In the genomic region with DNA sequence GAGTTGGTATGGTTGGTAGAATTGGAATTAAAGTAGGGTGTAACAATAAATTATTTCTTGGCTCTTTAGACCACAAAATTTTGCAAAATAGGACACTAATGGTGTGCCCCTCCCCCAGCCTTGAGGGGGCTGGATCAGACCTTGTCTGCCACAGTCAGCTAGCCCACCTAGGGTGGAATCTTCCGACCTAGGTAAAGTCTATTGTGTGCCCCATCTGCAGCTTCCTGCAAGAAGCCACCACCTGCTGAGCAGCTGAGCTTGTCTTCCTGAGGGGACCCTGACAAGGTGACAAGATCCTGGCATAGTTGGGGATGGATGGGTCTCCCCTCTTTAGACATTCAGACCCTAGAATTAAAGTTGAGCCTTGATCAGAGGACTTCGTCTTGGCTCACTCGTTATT, we compare ENCODE assay signal across 28 mouse cellular contexts. TPM values are rescaled to one million over a fixed set of nuclear protein-coding genes. Genes with fewer than 3 reads are reported as not detected.
"Had no signal": no experiment of that assay in that cellular context is flagged by ENCODE, and none has a peak within 500 bp of the region (broad histone marks: within the 10 kb centered on the region; RNA-seq: fewer than 3 reads in every experiment).

No protein-coding gene starts in this region.

- DNase-seq: kidney, adult 2 months; kidney, postnatal 25 days; layer of hippocampus, adult 9-11 months; left cerebral cortex, postnatal 4 days; liver, embryonic 13.5 days; lung, adult 2 months; right cerebral cortex, adult 18-20 months; right cerebral cortex, postnatal 14 days; right cerebral cortex, postnatal 4 days had no signal

- H3K9me3 ChIP-seq: liver, embryonic 13.5 days; midbrain, embryonic 12.5 days; midbrain, embryonic 15.5 days; neural tube, embryonic 12.5 days; neural tube, embryonic 15.5 days; stomach, embryonic 15.5 days had no signal

- H3K4me3 ChIP-seq: layer of hippocampus, adult 2 months; liver, embryonic 13.5 days; midbrain, embryonic 12.5 days; midbrain, embryonic 15.5 days; neural tube, embryonic 12.5 days; neural tube, embryonic 15.5 days; stomach, embryonic 15.5 days had no signal

- ATAC-seq: intestine, postnatal 0 days; midbrain, embryonic 15.5 days had no signal

- H3K27me3 ChIP-seq: liver, embryonic 13.5 days; midbrain, embryonic 12.5 days; midbrain, embryonic 15.5 days; neural tube, embryonic 12.5 days; neural tube, embryonic 15.5 days; stomach, embryonic 15.5 days had no signal

- H3K4me2 ChIP-seq: liver, embryonic 13.5 days; midbrain, embryonic 12.5 days; midbrain, embryonic 15.5 days; neural tube, embryonic 12.5 days; neural tube, embryonic 15.5 days; stomach, embryonic 15.5 days had no signal

- H3K4me1 ChIP-seq: liver, embryonic 13.5 days; midbrain, embryonic 12.5 days; midbrain, embryonic 15.5 days; neural tube, embryonic 12.5 days; stomach, embryonic 15.5 days had no signal

- H3K27ac ChIP-seq: kidney, postnatal 0 days; layer of hippocampus, adult 2 months; liver, embryonic 13.5 days; macrophage; midbrain, embryonic 12.5 days; midbrain, embryonic 15.5 days; neural tube, embryonic 12.5 days; neural tube, embryonic 15.5 days; stomach, embryonic 15.5 days had no signal

- H3K36me3 ChIP-seq: liver, embryonic 13.5 days; midbrain, embryonic 12.5 days; midbrain, embryonic 15.5 days; neural tube, embryonic 12.5 days; neural tube, embryonic 15.5 days; stomach, embryonic 15.5 days had no signal

- H3K9ac ChIP-seq: liver, embryonic 13.5 days; midbrain, embryonic 12.5 days; midbrain, embryonic 15.5 days; neural tube, embryonic 12.5 days; neural tube, embryonic 15.5 days; stomach, embryonic 15.5 days had no signal

RNA-seq across cellular contexts. Expression of gene Vmn1r1, which starts 4.7 kb away (rescaled TPM):
- total RNA-seq: layer of hippocampus, adult 2 months; layer of hippocampus, postnatal 25 days; left cerebral cortex, adult 18-20 months; left cerebral cortex, postnatal 14 days; left cerebral cortex, postnatal 4 days; liver, adult 2 months; megakaryocyte, adult 5-6 weeks had no signal
- polyA plus RNA-seq: intestine, embryonic 14.5 days; intestine, postnatal 0 days; kidney, adult 2 months; kidney, embryonic 14.5 days; kidney, postnatal 0 days; large intestine, adult 2 months; liver, adult 2 months; liver, embryonic 13.5 days; liver, embryonic 16.5 days; lung, adult 2 months; lung, embryonic 16.5 days; macrophage; midbrain, embryonic 12.5 days; midbrain, embryonic 15.5 days; neural tube, embryonic 12.5 days; neural tube, embryonic 15.5 days; stomach, embryonic 15.5 days had no signal
